Mouse (Mus musculus) small intestine, adult 2 months (tissue): ENCODE measurements at regions not wholly inside any gene's neighbourhood (a gene's known extent, or its start where the extent isn't known, plus 50 kb on each side); places are given as distances from the start of the nearest gene placed in this dataset.

Experiments used
- H3K27ac ChIP-seq: fragments of 200-500 bp; 2 replicates; pipeline ENCODE4 v1.5.1; 2012; ENCODE audit warnings: low read depth, low read length, control low read depth, inconsistent platforms; ENCODE audit not compliant: insufficient read depth
- H3K27me3 ChIP-seq: fragments of 200-500 bp; 2 replicates; pipeline ENCODE4 v1.6.1; 2012; ENCODE audit warnings: mild to moderate bottlenecking, moderate library complexity, low read length, inconsistent platforms; ENCODE audit not compliant: control insufficient read depth, insufficient read depth
- H3K36me3 ChIP-seq: fragments of 200-500 bp; 2 replicates; pipeline ENCODE4 v1.6.1; 2012; ENCODE audit warnings: mild to moderate bottlenecking, low read length, control low read depth, inconsistent platforms; ENCODE audit not compliant: control insufficient read depth, insufficient read depth
- H3K4me1 ChIP-seq: fragments of 200-500 bp; 2 replicates; pipeline ENCODE4 v1.6.1; 2012; ENCODE audit warnings: low read length, inconsistent platforms, mixed read lengths; ENCODE audit not compliant: control insufficient read depth, insufficient read depth, insufficient read length
- H3K4me3 ChIP-seq: fragments of 200-500 bp; 2 replicates; pipeline ENCODE4 v1.5.1; 2012; ENCODE audit warnings: low read depth, mild to moderate bottlenecking, control low read depth, inconsistent platforms, low read length, moderate library complexity
- CTCF ChIP-seq: fragments of 200-500 bp; IDR thresholded peaks from 2 replicates; pipeline ENCODE4 v1.5.1; 2012; ENCODE audit warnings: low read depth, mild to moderate bottlenecking, control low read depth, inconsistent platforms, low read length, moderate library complexity, mixed read lengths; ENCODE audit not compliant: insufficient replicate concordance, insufficient read length; ENCODE audit errors: extremely low read depth
- POLR2A ChIP-seq: fragments of 200-500 bp; IDR thresholded peaks from 2 replicates; pipeline ENCODE4 v1.6.1; 2012; ENCODE audit warnings: low read depth, mild to moderate bottlenecking, control low read depth, inconsistent platforms, low read length, moderate library complexity
- WGBS: fragments of 180-500 bp; shearing (Covaris S2); methylation state at CpG from one replicate; pipeline ENCODE4 v1.1.7; 2018; 5-methylcytosine and 5-hydroxymethylcytosine counted together

DNA sequence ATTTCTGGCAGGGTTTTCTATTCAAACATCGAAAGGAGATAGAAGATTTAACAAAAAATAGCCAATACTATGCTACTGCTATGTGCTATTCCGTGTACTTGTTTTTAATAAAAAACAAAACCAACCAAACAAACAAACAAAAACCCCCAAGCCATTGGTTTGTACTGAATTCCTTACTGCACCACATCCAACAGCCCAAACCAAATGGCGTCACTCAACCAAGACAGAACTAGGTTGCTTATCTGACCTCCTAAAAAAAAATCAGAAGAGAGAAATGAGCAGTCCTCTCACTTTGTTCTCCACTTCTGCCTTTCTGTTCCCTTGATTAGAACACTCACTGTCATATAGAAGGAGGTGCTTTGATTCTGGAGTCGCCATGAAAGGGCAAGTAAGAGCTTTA, 68.6 kb upstream of the Klf7 start:
- Histone ChIP-seq H3K27ac (no peak overlapping the region), H3K36me3 (no peaks in the 10 kb centered on the region), H3K4me3 (no peak overlapping the region), H3K27me3 (no peaks in the 10 kb centered on the region), H3K4me1 (peaks cover 9% of the 10 kb centered on the region)
- WGBS, result 77% methylated on average over 4 of the region's 4 CpGs
- TF ChIP-seq CTCF (no peak), POLR2A (no peak)

- WGBS, result 71% methylated on average over 5 of the region's 5 CpGs
- Histone ChIP-seq H3K27ac (no peak overlapping the region), H3K4me1 (peaks cover 9% of the 10 kb centered on the region), H3K4me3 (no peak overlapping the region), H3K27me3 (no peaks in the 10 kb centered on the region), H3K36me3 (no peaks in the 10 kb centered on the region)
- TF ChIP-seq POLR2A (no peak), CTCF (no peak)
Measured at GRCm38 (mm10) chr1:64190097-64190496, 68.0 kb upstream of the Klf7 start.

DNA sequence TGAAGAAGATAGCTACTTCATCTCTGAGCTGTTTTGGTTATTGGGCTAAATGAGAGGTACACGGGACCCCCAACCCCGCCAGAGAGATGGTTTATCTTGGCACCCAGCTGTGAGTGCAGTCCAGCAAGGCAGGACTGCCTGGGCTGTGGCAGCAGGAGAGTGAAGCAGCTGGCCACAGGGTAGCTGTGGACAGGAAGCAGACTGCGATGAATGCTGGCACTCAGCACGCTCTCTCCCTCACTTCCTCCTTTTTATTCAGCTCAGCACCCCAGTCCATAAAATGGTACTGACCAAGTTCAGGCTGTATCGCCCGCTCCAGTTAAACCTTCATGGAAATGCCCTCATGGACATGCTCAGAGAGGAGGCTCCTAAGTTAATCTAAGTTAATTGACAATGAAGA, 67.4 kb upstream of the Klf7 start:
- peaks cover 9% of the 10 kb centered on the region for H3K4me1 ChIP-seq
- WGBS, result 46% methylated on average over 6 of the region's 6 CpGs
- H3K36me3 ChIP-seq, result no peaks in the 10 kb centered on the region
- no peaks in the 10 kb centered on the region for H3K27me3 ChIP-seq
- no peak overlapping the region for H3K4me3 ChIP-seq
- TF ChIP-seq CTCF, result no peak
- no peak for TF ChIP-seq POLR2A
- H3K27ac ChIP-seq, result no peak overlapping the region

- Histone ChIP-seq H3K27me3 (no peaks in the 10 kb centered on the region), H3K4me3 (no peak overlapping the region), H3K4me1 (peaks cover 6% of the 10 kb centered on the region), H3K36me3 (no peaks in the 10 kb centered on the region), H3K27ac (no peak overlapping the region)
- WGBS, result 64% methylated on average over 11 of the region's 11 CpGs
- TF ChIP-seq POLR2A (no peak), CTCF (no peak)
Measured at GRCm38 (mm10) chr1:64187796-64188513, 65.9 kb upstream of the Klf7 start.

- H3K4me3 ChIP-seq, result no peak overlapping the region
- no peak for TF ChIP-seq CTCF
- no peak for TF ChIP-seq POLR2A
- no peak overlapping the region for H3K27ac ChIP-seq
- 78% methylated on average over 4 of the region's 4 CpGs for WGBS
- no peaks in the 10 kb centered on the region for H3K27me3 ChIP-seq
- no peaks in the 10 kb centered on the region for H3K4me1 ChIP-seq
- no peaks in the 10 kb centered on the region for H3K36me3 ChIP-seq
Measured at GRCm38 (mm10) chr1:64173708-64174107, 51.6 kb upstream of the Klf7 start.

- WGBS, result 72% methylated on average over 2 of the region's 2 CpGs
- no peak overlapping the region for H3K4me3 ChIP-seq
- TF ChIP-seq POLR2A (no peak), CTCF (no peak)
Measured at GRCm38 (mm10) chr1:64172122-64172521, 50.0 kb upstream of the Klf7 start.

More at GRCm38 (mm10) chr1:64172122-64172521, 50.0 kb upstream of the Klf7 start:
- Histone ChIP-seq H3K27me3 (no peaks in the 10 kb centered on the region), H3K36me3 (no peaks in the 10 kb centered on the region), H3K4me1 (no peaks in the 10 kb centered on the region), H3K27ac (no peak overlapping the region)
